In the genomic region with DNA sequence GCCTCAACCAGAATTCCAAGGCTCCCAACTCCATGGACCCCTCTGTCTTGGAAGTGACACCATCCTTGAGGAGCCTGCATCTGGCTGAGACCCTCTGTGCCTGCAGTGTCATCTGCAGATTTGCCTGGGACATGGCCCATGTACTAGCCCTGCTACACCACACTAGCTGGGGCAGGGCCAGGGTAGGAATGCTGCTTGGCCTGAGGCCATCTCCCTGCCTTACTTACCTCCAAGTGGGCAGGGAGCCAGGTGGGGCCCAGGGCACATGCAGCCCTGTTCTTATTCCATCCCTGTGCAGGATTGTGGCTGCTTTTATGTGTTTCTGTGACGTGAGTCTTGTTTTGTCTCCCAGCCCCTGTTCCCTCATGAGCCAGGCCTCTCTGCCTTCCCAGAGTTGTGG, we compare ENCODE assay signal across 8 mouse cellular contexts. TPM values are rescaled to one million over a fixed set of nuclear protein-coding genes. Genes with fewer than 3 reads are reported as not detected.
DNase-seq lines count a peak whose midpoint lies in the region; TF ChIP-seq lines count a peak whose summit lies in the region.

No protein-coding gene starts in this region.

- intact Hi-C loops in heart, postnatal 25 days (cut with DNase I): no loop called here

- H3K27ac ChIP-seq in olfactory bulb, adult 2 months (ENCODE audit: insufficient read depth, low read depth, low read length): 0 out of 2 replicates have a peak overlapping the region, but pooled peaks have one; percentile 0

- no peak for TF ChIP-seq POLR2A in olfactory bulb, adult 2 months (IDR thresholded peaks at IDR 0.05; ENCODE audit: insufficient read depth, low read depth, low read length)

- peak; percentile 97 for DNase-seq in heart, adult 11 months
- no peak for DNase-seq in heart, adult 8-10 months (ENCODE audit: low spot score)
- DNase-seq in adrenal gland, postnatal 36 days: peak; percentile 42 to 68
- DNase-seq in heart, postnatal 25 days (ENCODE audit: low spot score): peak; percentile 50
- peak; percentile 79 to 86 for DNase-seq in kidney, postnatal 4 days
- no peak for DNase-seq in thymus, postnatal 36 days
- no peak for DNase-seq in cerebellum, adult 9-11 months

- peaks cover 12% of the 10 kb centered on the region for H3K4me1 ChIP-seq in olfactory bulb, adult 2 months (ENCODE audit: control insufficient read depth, insufficient read depth, low read length)

- 42% methylated on average over 1 of the region's 1 CpGs for WGBS in olfactory bulb, adult 2 months

- H3K4me3 ChIP-seq in olfactory bulb, adult 2 months (ENCODE audit: insufficient read depth, low read depth, low read length): no peak overlapping the region

- no peak for TF ChIP-seq CTCF in olfactory bulb, adult 2 months (IDR thresholded peaks at IDR 0.05; ENCODE audit: insufficient read depth, low read depth, low read length)

RNA-seq across cellular contexts. Expression of gene Pygb, which starts 15.8 kb away (rescaled TPM):
- total RNA-seq in heart, adult 8-10 months (2022): 100 to 1,000 TPM; 547 to 617 (median 604) TPM
- total RNA-seq in adrenal gland, postnatal 36 days (2021): 10 to 100 TPM; 41.5 to 42.6 TPM
- total RNA-seq in heart, postnatal 25 days (2021): 100 to 1,000 TPM; 444 to 470 TPM
- not detected in 2 replicates for polyA plus RNA-seq in olfactory bulb, adult 2 months (2012; ENCODE audit: insufficient read depth, insufficient read length, low replicate concordance, missing spikeins)

RNA-seq across cellular contexts. Expression of gene Entpd6, which starts 21.9 kb away (rescaled TPM):
- 10 to 100 TPM; 15.1 to 19.9 (median 17.4) TPM for total RNA-seq in heart, adult 8-10 months (2022)
- total RNA-seq in adrenal gland, postnatal 36 days (2021): 10 to 100 TPM in 1 of 2 experiments, 1 to 10 TPM in 1; 7.2 to 11.4 TPM
- 10 to 100 TPM; 16.1 to 16.6 TPM for total RNA-seq in heart, postnatal 25 days (2021)
- polyA plus RNA-seq in olfactory bulb, adult 2 months (2012; ENCODE audit: insufficient read depth, insufficient read length, low replicate concordance, missing spikeins): not detected in 2 replicates

Comparison
In these comparisons a context has a peak if more than half of its experiments do, and no peak if none do; other contexts are left out.
1. DNase-seq: peak in heart, adult 11 months (single experiment), adrenal gland, postnatal 36 days (2 of 2), heart, postnatal 25 days (single experiment) and kidney, postnatal 4 days (2 of 2); none in heart, adult 8-10 months (single experiment), thymus, postnatal 36 days (0 of 2) and cerebellum, adult 9-11 months (single experiment).
2. RNA of gene Pygb, which starts 15.8 kb away (total RNA-seq): 547 to 617 TPM in heart, adult 8-10 months and 444 to 470 TPM in heart, postnatal 25 days; 41.5 to 42.6 TPM in adrenal gland, postnatal 36 days; every median in the first group is over 10 times any median in the second.